Mouse (Mus musculus): ENCODE results near the gene Brd4.

The Brd4 gene

DNA sequence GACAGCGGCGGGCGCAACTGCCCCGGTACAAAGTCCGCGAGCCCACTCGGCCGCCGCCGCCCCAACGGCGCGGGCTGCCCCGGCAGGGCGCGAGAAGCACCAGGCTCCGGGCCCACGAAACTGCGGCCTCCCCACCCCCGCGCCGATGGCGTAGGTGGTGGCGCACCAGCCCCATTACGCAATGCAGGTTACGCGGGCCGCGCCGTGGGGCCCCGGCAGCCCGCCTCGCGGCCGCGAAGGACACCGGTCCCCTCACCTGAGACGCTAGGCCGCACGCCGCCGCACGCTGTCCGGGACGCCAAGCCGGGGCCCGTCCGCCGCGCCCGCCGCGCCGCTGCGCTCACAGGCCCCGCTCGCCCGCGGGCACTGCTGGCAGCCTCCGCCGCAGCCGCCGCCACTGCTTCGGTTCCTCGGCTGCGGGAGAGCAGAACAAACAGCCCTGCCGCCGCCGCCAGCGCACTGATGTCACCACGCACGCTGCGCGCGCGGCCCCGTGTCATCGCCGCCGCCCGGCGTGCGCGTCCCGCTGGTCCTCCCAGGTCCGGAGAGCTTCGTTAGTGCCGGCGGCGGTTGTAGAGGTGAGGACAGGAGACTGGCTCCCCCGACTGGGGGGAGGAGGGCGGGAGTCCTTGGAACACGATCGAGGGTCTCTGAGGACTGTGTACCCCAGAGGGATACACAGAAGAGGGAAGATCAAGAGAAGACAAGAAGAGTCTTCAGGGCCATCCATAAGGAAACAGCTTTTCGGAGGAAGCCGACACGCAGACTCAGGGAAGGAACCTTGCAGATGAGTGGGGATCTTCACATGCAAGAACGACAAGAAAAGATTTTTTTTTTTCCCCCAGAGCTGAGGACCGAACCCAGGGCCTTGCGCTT lies at the start of gene Brd4:
Gene Brd4, minus strand, starts transcription at position 461 of the 876 bp plus-strand sequence.
- DNase-seq (ENCODE audit: low spot score): peak; percentile 90

DNA sequence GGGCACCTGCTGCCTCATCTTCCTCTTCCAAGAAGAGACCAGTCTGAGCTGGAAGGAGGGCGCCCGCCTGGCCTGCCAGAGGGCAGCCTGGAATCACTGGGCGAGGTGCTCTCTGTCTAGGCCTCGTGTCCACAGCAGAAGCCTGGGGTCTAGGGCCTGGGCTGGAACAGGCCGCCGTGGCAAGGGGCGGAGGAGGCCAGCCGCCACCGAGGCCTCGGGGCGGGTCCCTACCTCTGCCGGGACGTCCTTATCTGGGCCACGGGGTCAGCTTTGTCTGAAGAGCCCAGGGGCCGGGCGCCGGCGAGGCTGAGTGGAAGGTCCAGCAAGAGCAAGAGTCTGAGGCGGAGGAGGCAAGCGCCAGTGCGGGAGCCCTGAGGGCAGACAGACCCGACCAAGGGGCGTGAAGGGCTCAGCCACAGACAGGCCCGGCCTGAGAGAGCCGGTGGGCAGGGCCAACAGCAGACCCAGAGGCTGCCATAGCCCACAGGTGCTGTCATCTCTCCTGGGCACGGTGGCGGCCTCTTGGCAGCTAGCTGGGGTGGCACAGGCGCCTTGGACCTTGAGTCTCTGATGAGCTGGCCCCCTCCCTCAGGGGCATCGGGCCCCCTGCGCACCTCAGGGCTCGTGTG lies 49.3 kb upstream of the Brd4 start:
- DNase-seq (ENCODE audit: low spot score): no peak

DNA sequence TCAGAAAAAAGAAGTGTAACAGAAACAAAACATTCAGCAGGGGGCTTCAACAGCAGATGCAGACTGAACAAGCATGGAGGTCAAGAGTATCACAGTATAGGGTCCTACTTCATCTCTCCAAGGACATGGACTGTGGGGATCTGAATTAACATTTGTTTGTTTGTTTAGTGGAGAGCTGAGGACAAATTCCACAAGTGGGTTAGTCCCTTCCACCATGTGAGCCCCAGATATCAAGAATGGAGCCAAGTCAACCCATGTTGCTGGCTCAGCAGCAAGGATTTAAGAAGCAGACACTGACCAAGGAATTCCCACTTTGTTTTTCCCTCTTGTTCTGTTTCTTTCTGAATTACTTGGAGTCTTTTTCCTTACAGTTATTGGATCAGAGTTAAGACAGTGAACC lies 43.0 kb upstream of the Brd4 start:
- no peak for DNase-seq (ENCODE audit: low spot score)

DNA sequence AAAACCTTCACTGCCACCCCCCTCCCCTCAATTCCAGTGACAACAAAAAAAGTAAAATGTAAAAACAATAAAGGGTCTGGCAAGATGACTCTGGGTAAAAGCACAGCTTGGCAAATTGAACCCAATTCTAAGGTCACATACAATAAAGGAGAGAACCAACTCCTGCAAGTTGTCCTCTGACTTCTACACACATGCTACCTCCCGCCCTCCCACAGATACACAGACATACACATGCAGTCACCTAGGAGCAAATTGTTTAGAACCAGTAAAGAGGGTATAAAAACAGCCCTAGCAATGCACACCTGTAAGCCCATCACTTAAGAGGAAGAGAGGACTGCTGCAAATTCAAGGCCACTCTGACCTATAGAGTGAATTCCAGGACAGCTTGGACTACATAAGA lies 38.3 kb upstream of the Brd4 start:
- DNase-seq (ENCODE audit: low spot score): no peak

DNA sequence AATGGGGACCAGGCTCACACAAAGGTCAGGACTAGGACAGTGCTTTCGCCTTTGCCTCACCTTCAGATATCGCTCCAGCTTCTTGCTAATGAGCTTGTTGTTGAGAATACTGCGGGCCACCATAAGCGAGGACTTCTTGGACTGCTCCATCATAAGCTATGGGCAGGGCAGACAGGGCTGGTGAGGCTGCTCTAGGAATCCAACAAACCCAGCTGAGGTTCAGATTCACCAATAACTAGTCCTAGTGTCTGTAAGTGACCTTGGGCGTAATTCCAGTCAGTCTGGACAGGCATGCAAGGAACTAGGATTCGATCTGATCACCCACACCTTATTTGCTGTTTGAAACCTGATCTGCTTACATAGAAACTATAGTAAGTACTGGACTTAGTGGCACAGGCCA lies 37.3 kb upstream of the Brd4 start:
- DNase-seq (ENCODE audit: low spot score): no peak

DNA sequence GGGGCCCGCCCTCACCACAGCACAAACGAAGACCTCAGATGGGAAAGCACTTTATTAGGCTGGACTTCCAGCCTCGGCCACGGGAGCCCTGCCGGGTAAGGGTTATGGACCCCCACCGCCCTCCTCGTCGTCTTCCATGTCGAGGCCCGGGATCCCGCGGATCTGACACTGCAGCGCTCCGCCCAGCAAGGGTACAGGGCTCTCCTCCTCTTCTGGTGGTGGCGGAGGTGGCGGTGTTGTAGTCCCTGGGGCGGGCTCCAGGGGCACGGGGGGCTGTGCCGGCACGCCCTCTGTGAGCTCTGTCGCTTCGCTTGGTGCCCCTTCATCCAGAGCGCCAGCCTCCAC lies 36.8 kb upstream of the Brd4 start:
- DNase-seq (ENCODE audit: low spot score): no peak

DNA sequence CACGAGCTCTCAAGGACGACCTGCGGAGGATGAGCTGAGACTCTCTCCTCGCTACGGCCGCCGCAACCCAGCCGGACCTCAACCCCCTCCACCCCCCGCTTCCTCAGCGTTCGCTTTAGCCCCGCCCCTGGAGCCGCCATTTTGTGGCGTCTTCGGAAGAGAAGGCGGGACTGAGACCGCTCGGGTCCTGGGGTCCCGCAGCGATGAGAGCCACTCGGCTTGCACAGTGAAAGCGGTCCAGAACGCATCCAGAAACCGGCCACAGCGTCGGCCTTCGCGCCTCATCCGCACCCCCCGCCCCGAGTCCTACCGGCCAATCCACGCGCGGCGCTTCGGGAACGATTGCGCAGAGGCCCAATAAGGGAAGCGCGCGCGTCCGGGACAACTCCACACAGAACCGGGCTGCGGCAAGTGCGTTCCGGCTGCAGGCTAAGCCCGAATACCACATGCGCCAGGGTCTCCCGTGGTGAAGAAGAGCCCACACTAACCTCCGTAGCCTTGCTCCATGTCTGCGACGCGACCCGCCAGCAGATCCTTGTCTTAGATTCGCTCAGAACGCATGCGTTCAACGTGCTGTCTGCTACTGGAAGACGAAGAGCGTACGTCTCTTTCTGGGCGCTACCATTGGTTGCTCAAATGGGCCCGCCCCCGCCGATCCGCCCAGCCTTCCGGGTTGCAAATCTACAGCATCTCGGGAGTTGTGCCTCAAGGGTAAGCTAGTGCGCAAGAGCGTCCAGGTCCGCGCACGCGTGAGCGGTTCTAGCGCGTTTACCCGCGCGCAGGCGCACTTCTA lies 36.3 kb upstream of the Brd4 start, which contains the start of gene Akap8:
Gene Akap8, minus strand, starts transcription at position 642 of the 793 bp plus-strand sequence.
- peak; percentile 98 for DNase-seq (ENCODE audit: low spot score)

DNA sequence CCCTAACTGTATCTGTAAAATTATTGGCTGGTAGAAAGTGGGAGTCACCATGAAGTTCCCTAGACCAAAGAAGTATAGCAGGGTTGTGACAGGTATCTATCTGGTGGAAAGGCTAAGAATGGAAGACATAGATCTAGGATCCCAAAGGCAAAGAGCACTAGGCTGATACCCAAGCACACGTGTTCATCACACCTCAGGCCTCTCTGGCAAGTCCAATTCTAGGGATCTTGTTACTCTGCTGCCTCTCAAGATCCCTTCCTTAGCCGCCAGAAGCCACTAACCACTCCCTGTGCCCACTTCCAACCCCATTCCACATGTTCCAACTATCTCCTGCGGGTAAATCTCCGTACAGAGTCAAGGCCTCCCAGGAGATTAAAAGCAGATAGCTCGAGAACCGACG lies 35.4 kb upstream of the Brd4 start:
- no peak for DNase-seq (ENCODE audit: low spot score)

DNA sequence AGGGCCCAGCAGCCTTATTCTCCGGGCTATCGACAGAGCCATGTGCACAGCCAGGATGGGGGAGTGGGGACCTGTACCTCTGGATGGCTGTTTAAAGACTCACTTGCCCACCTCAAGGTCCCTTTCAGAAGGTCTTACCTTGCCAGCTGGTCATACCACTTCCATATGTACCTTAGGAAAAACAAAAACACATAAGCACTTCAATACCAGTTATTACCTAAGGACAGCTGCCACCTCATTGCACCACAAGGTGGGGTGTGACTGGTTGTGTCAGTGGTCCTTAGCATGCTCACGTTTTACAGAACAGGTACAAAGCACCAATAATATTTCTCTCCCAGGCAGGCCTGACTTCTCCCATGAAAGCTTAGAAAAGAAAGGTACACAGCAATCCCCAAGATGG lies 33.2 kb upstream of the Brd4 start:
- DNase-seq (ENCODE audit: low spot score): no peak

DNA sequence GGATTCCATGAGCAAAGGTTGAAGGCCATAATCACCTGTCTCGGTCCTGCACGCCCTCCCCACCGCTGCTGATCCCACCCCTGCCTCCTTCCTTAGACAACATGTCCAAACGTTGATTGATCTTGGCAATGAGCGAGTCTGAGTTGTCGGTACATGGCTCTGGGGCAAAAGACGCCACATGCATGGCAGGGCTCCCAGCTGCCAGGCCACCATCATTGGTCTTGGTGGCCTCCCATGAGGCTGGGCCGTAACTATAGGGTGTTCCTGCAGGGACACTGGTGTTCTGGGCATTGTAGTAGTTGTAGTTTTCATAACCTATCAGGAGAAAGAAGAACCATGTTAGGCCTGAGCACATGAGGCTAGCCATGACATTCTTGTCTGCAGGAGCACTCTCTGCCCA lies 32.5 kb upstream of the Brd4 start:
- no peak for DNase-seq (ENCODE audit: low spot score)

DNA sequence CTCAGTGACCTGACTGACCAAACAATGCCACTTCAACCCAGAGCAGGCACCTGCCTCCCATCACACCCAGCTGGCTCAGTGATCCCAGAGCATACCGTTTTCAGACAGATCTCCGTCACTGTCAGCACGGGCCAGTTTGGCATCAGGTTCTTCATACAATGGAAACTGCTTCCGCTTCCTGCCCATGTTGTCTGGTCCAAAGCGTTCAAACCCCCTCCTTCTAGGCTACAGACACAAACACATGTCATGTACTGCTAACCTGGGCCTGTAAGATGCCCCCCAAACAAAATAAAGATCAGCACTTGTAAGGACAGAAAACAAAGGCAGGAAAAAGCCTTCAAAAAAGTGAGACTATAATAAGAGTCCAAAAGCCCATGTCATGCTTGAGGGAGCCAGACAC lies 31.0 kb upstream of the Brd4 start:
- DNase-seq (ENCODE audit: low spot score): no peak

DNA sequence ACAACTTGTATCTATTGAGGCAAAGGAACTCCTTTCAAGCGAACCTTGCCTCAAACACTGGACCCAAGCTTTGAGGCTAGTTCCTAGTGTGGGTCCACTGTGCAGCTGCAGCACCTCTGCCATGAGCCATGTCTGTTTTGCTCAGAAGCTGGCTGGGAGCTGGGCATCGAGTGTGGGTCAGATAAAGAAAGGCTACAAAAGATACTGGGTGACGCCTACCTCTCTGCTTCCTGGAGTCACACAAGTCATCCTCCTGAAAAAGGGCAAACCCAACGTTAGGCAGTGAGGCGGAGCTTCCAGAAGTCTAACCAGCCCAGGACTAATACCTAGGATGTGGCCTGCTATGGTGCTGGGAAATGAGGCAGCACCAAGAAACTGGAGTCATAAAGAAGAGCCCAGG lies 29.4 kb upstream of the Brd4 start:
- DNase-seq (ENCODE audit: low spot score): no peak

DNA sequence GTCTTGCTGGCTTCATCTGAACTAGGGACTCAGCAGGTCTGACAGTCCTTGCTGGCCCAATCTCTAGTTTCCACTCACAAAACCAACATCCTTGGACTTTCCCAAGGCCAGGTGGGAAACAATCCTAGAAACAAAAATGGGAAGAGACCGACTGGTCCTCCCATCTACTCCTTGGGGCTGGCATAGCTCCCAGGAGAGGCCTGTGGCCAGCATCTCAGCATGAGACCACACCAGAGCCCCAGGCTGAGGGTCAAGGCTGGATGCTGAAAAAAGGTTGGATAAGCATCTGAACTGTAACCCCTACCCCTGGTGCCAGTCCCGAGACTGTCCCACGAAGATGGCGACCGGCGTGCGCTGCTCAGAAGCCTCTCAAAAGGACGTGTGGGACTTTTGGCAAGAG lies 28.3 kb upstream of the Brd4 start:
- DNase-seq (ENCODE audit: low spot score): no peak

DNA sequence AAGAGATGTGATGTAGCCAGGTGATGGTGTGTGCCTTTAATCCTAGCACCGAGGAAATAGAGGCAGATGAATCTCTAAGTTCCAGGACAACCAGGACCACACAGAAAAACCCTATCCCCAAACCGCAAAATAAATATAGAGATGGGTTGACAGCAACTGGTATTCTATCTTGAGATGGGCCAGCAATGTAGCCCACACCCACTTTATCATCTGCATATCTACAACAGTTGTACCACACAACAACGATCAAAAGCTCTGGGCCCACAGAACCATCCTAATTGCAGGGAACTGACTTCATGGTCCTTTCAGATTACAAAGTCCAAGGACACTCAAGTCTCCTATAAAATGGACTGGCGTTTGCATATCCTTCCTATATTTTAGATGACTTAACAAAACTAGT lies 23.4 kb upstream of the Brd4 start:
- DNase-seq (ENCODE audit: low spot score): no peak

DNA sequence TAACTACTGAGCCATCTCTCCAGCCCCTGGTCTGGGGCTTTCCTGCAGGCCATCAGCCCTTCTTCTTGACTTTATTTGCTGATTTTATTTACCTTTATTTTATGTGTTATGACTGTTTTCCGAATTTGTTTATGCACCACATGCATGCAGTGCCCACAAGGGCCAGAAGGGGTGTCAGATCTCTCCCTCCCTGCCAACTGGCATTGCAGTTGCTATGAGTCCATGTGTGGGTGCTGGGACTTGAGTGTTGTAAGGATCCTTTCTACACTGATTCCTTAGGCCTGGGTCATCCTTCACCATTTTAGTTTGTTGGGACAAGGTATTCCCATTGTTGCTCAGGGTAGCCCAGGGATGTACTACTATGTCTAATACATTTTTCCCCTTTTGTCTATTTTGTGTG lies 13.6 kb upstream of the Brd4 start:
- no peak for DNase-seq (ENCODE audit: low spot score)

DNA sequence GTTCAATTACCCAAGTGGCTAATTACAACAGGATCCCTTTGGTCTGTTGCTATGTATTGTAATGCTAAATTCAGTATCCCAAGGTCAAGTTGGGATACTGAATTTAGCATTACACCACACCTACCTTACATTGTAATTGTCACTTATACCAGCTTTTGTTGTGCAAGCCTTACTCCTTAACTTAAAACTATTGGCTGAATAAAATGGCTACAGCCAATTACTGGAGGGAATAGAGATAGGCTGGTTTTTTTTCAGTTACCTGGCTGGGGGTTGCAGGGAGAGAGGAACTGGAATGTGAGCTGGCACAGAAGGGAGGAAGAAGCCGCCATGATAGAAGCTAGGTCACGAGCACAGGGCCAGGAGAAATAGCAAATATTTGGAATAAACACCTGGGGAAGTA lies 11.4 kb upstream of the Brd4 start:
- DNase-seq (ENCODE audit: low spot score): no peak

DNA sequence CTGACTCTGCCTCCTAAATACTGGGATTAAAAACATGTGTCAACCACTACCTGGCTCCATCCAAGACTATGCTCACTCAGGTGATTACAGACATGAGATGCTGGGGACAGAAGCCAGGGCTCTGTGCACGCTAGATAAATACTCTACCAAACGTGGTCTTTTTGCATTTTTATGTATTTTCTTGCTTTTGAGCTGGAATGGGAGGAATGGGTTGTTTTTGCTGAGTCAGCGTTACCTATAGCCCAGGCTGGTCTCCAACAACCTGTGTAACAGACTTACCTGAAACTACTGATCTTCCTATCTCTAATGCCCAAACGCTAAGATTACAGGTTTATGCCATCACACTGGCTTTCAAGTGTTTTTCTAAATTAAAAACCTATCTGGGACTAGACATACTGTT lies 10.6 kb upstream of the Brd4 start:
- no peak for DNase-seq (ENCODE audit: low spot score)

DNA sequence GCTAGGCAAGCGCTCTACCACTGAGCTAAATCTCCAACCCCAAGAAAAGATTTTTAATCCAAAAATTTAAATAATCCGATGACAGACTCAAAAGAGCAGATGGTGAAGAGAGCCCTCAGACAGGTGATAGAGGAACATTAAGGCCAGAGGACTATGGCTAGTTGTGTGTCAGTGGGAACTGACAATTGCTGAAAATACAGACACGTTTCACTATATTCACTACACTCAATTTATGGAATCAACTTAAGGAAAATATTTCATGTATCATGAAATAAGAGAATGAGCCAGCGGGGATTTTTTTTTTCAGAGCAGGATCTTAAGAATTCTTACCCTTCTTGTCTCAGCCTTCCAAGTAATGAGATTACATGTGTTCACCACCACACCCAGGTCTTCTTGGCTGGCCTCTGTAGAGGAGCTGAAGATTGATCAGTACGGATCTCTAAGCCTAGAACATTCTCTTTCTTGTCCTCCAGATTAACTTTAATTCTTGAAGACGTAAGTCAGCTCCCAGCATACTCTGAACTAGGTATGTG lies 682 bp upstream of the Brd4 start:
- no peak for DNase-seq (ENCODE audit: low spot score)

DNA sequence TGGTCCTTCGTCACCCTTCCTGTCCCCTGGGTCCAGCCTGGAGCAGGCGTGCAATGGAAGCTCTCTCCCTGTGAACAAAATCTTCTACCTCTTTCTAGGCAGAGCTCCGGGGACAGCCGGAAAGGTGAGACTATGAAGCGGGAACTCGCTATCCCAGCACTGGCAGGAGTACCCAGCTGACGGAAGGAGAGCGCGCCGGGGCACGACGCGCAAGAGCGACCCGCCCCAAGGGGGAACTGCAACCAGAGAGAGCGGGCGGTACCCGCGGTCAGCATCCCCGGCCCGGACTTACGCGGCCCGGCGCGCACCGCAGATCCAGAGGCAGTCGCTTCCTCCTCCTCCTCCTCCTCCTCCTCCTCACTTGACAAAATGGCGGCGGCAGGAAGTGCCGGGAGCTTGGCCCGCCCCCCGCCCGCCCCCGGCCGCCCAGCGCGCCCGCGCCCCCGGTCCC lies 726 bp downstream of the Brd4 start:
- peak; percentile 58 for DNase-seq (ENCODE audit: low spot score)

DNA sequence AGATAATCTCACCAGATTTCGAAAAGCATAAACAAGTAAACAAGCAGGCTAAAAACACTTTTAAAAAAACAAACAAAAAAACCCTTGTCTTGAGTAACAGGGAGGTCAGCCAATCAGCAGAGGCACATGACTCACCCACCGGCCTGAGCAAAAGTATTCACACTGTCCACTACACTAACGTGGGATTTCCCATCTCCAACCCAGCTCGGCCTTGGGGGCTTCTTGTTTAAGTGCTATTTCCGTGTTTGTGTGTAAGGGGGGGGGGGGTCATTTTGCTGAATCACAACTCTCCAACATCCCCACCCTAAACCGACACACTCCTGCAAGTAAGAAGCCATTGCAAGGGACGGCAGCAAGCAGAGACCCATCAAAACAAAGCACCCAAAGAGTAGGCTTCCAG lies 1.2 kb downstream of the Brd4 start:
- peak; percentile 46 for DNase-seq (ENCODE audit: low spot score)

DNA sequence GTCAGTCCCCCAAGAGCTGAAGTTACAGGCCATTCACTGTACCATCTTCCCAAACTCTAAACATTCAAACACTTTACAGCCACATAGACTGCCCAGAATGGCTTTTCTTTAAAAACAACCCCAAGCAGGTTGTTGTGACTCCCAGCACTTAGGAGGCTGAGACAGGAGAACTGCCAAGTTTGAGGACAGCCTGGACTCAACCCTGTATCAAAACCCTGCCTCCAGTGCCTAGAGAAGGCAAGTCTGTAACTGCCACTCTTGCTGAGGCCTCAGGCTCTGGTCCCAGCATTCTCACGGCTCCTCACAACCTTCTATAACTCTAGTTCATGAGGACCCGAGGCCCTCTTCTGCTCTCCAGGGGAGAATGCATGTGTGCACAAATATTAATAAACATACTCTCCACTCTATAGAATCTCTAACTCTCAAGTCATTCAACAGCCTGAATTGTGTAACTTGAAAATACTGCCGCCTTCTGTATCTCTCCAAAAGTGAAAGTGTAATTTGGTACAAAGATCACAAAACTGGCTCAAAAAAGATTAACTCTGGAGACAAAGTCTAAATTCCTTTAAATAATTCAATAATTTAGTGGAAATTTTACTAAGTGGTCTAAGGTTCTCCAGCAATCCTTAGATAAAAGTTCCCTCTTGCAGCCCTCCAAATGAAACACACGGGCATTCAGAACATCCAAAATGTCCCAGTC lies 2.8 kb downstream of the Brd4 start:
- no peak for DNase-seq (ENCODE audit: low spot score)

DNA sequence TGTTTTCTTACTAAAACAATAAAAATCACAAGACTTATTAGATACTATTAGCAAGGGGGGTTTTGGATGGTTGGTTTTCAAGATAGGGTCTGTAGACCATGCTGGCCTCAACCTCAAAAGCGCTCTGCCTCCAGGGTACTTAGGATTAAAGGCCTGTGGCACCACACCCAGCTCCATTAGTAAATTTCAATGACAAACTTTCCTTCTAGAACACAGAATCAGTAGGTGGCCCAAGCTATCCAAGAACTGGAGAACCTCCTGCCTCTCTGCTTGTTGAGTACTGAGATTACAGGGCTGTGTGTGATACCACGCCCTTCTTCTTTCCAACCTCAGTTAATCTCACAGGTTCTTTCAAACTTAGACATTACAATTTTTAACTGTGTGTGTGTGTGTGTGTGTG lies 3.4 kb downstream of the Brd4 start:
- no peak for DNase-seq (ENCODE audit: low spot score)
